Mouse (Mus musculus): Measurements from ENCODE around the gene Hnrnpf.

GRCm38 (mm10) chr6:117863751-117864150, 36.4 kb upstream of the Hnrnpf start:
- TF ChIP-seq POLR2A (IDR thresholded peaks at IDR 0.05; ENCODE audit: extremely low read depth, insufficient read depth, low read length) (no peak), CTCF (IDR thresholded peaks at IDR 0.05; ENCODE audit: low read depth, low read length) (no peak)
